Mouse (Mus musculus) CD4-positive, CD25-positive, alpha-beta regulatory T cell, adult 2 months (primary cell): Measurements from ENCODE around the gene Apon.
"Not testable (repeated sequence)": the region's sequence is repeated elsewhere in the genome, so short reads cannot be mapped to it uniquely, and the experiment has no call there.

Experiments
- DNase-seq: peaks from one replicate; pipeline ENCODE4 v3.0.0-alpha.2; 2012; ENCODE audit warnings: low read depth, low spot score

Gene Apon

DNA sequence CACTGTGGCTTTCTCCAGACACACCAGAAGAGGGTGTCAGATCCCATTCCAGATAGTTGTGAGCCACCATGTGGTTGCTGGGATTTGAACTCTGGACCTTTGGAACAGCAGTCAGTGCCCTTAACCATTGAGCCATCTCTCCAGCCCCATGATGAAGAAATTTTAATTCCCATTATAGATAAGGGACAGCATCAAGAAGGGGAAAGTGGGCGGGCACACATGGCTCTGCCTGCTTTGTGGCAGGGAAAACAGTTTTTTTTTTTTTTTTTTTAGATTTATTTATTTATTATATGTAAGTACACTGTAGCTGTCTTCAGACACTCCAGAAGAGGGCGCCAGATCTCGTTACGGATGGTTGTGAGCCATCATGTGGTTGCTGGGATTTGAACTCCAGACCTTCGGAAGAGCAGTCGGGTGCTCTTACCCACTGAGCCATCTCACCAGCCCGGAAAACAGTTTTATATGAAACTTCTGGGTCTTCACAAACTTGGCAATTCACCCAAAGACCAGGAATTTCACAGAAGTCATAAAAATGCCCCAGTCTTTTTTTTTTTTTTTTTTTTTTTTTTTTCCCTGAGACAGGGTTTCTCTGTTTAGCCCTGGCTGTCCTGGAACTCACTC, 19.0 kb downstream of the Apon start:
- peak; percentile 20 for DNase-seq

DNA sequence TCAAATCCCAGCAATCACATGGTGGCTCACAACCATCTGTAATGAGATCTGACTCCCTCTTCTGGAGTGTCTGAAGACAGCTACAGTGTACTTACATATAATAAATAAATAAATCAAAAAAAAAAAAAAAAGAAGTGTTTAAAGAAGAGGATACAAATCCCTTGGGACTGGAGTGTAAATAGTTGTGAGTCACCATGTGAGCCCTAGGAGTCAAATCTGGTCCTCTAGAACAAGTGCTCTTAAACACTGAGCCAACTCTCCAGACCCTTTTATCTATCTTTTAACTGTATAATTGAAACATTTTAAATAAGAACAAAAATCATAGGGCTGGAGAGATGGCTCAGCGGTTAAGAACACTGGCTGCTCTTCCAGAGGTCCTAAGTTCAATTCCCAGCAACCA, 21.5 kb downstream of the Apon start:
- not testable (repeated sequence) for DNase-seq

DNA sequence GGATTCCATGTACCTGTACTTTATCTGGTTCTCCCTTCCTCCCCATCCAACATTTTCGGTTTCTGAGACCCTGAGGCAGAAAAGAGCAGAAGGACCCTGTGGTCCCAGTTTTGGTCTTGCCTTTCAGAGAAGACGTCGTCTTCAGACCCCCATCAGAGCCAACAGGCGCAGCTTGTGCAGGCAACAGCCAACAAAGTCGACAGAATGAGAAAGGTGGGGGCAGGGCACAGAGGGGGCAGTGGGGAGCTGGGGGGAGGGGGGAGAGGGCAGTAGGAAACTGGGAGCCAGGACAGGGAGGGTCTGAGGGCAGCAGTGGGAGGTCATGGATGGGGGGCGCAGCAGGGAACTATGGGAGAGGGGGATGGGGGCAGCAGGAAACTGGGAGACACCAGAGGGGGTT, 24.3 kb downstream of the Apon start:
- DNase-seq, result no peak

DNA sequence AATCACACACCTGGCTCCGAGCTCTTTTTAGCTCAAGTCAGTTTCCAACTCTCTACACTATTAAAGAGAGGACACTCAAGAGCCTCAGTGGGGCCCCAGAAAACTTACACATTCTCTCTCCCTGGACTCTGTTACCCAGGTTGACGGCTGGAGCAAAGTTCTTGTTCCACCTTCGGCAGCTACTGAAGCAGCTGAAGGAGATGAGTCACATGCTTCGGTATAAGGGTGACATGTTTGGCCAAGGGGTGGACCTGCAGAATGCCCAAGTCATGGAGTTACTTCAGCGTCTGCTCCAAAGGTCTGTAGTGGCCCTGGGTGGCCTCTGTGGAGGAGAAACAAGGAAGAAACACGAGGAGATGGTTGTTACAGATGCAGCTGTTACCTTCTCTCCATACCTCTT, 27.0 kb downstream of the Apon start:
- DNase-seq, result no peak

DNA sequence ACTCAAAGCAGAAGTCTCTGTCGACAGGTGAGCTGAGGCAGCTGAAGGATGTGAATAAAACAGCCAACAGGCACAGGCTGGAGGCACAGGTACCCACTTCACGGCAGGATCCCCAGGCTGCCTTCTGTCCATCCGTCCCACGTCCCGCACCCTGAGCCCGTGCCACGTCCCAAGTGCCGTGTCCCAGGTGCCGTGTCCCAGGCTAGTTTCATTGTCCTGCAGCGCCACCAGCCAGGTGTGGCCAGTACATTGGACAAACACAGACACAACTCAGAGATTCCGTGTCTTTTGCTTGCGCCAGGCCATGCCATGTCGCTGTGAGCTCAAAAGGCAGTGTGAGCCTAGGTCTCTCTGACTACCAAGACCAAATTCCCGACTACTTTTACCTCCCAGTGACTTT, 27.8 kb downstream of the Apon start:
- DNase-seq, result no peak

DNA sequence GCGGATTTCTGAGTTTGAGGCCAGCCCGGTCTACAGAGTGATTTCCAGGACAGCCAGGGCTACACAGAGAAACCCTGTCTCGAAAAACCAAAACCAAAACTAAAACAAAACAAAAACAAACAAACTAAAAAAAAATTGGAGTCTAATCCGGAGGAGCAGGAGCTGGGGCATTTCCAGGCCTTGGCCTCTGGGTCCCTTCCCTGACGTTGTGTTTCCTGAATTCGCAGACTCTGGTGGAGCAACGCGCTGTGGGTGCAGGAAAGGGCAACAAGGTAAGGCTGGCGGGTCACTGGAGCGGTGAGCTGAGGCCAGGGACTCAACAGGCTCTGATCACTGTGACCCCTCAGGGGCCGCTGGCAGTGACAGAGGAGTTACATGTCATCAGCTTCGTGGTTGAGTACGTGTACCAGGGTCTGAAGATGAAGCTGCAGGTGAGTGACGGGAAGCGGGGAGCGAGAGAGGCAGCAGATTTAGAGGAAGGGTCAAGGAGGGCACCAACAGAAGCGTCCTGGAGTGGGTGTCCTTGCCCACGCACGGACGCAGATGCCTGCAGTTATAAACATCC, 29.1 kb downstream of the Apon start:
- no peak for DNase-seq

DNA sequence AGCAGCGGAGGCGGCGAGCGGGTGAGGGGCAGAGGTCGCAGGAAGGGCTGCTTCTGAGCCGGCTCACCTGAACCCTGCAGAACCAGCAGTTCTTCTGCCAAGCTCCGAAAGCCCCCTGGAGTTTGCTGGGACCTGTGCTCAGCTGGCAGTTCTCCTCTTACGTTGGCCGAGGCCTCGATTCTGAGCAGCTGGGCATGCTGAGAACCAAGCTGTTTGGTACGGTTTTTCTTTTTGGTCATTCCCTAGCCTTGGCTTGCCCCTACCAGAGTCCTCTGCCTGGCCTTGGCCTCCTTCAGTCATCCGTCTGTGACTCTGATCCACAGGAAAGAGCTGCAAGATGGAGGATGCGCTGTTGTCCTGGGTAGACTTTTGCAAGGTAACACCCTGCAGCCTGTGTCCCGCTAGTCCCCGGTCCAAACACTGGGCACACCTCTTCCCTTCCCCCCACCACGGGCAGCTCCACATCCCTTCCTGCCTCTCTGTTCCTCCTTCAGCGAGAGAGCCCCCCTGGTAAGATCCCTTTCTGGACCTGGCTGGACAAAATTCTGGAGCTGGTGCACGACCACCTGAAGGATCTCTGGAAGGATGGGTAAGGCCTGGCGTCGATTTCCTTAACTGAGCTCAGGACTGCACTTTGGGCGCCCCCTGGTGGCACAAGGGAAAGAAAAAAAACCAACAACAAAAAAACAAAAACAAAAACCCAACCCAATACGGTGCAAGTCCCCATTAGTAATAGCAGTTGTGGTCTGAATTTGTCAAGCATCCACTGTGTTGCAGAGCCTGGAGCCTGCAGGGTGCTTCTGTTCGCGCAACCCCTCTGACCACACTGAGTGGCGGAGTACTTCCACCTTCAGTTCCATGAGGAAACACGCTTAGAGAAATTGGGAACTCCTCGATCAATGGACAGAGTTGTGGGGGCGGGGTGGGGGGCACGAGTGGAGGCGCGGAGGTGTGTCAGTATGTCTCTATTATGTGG, 30.0 kb downstream of the Apon start:
- DNase-seq, result peak; percentile 84

DNA sequence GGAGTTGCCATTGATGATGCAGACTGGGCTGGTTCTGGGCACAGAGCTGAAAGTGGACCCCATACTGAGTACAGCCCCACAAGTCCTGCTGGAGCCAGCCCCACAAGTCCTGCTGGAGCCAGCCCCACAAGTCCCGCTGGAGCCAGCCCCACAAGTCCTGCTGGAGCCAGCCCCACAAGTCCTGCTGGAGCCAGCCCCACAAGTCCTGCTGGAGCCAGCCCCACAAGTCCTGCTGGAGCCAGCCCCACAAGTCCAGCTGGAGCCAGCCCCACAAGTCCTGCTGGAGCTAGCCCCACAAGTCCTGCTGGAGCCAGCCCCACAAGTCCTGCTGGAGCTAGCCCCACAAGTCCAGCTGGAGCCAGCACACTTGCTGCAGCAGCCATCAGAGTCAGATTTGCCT, 36.7 kb downstream of the Apon start:
- not testable (repeated sequence) for DNase-seq

DNA sequence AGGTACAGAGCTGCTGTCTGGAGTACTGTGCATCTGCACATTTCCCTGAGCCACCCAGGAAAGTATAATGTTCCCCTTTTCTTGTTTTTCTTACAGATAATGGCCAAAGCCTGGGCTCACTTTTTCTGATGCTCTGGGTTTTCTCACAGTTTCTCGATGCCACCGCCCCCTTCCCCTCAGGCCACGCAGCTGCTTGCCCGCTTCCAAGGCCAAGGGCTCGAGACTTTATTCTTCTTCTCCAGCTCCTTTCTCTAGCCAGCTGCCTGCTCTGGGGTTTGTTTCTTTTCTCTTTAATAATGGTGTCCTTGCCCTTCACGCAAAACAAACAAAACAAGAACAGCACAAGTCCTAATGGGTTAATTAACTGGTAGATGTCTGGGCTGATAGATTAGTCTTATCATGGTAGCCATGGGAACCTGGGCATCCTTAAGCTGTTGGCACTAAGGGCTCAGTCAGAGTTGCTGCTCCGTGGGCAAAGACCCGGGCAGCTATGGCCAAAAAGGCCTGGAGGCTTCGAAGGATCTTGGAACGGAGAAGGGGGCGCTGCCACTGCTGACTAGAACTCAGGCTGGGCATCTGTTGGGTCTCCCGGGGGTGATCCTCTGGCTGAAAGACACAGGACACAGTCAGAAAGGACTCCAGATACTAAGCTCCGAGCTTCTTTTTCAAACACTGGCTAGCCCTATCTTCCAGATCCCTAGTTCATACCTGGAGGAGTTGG, 42.6 kb downstream of the Apon start:
- no peak for DNase-seq

DNA sequence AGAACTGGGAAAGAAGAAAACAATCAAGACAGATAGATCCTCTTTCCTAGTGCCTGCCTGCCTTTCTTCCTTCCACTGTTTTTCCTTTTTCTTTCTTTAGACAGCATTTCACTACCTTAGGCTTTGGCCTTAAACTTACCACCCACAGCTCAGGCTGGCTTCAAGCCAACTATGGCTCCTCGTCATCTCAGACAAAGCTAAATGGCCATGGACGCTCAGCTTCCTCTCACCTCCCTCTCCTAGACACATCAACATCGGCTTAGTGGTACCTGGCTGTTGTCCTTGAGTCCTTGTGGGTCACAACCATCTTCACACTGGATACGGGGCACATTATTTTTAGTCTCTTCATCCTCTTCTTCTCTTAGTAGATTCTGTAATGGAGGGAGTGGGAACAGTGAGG, 43.3 kb downstream of the Apon start:
- no peak for DNase-seq

DNA sequence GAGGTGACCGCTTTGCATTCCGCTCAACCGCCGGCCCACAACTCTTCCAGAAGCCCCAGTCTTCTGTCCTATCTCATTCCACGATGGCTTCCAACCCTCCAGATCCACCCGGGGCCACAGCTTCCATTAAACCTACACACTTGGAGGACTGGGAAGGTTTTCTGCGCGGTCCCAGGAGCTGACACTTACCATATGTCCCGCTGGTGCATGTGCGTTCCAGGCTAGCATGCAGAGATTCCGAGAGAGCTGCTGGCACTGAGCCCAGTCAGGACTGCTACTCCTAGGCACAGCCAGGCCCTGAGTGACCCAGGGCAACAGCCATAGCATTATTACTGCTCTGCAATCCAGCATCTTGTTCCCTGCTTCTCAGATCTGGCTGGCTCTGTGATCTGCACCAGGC, 43.7 kb downstream of the Apon start:
- no peak for DNase-seq

DNA sequence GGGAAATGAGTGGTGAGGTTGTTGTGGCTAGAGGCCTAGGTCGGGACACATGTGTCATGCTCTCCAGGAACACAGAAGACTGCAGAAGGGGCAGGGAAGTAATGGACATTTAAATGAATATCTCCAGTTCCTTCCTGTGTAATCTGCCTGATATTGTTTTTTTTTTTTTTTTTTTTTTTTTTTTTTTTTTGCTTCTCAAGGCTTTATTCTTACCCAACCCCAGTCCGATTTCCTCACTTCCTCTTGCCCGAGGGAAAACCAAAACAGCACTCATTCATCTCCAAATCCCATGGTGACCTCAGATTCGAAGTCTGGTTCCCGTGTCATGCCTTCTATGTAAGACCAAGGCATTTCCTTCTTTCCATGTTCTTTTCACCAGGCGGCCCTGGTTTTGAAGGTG, 44.3 kb downstream of the Apon start:
- no peak for DNase-seq

DNA sequence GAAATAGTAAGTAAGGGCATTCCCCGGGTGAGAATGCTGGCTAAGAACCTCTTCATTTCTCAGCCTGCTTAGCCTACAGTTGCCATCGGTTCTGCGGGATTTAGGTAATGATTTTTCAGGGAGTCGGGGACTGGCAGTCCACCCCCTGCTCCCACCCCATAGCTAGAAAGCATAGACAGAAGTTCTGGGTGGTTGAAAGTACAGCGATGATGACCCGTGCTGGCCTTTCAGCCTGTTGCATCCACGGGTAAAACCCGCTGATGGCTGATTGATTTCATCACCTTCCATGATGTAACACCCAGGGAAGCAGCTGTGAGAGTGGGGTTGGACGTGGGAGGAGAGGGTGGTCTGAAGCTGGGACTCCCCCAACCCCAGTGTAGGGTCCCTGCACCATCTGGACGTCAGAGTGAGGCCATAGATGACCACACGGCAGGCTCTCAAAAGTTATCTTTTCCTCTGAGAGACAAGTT, 44.8 kb downstream of the Apon start, which contains the start of gene Il23a:
TSS of gene Il23a (minus strand) at position 51 of the 470 bp plus-strand sequence.
- no peak for DNase-seq

DNA sequence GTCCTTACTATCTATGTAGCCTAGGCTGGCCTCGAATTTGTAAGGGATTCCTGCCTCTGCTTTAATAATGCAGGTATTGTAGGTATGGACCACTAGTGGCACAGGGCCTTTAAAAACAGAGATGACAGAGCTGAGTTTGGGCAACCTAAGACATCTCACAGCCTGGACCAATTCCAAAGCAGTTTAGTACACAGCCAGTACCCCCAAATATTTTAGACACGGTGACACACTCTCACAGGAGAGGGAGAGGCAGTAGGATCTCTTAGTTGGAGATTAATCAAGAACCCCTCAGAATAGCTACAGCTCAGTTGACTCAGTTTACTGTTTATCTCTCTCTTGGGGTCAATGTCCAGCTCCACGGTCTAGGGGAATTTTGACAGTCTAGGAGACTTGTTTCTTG, 48.5 kb downstream of the Apon start:
- DNase-seq, result no peak

DNA sequence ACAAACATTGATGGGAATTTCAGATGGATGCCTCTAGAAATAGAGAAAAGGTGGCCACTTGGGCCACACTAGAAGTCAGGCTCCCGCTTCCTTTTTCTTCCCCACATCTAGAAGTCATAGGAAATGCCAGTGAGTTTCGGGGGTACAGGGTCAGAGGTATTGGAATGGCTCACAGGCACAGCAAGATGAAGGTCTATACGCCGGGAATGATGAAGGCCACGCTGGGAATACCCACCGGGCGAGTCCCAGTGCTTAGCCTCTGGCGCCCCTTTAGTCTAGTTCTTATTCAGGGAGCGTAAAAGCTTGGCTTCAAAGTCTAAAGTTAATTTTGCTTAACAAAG, 48.9 kb downstream of the Apon start:
- DNase-seq, result no peak

DNA sequence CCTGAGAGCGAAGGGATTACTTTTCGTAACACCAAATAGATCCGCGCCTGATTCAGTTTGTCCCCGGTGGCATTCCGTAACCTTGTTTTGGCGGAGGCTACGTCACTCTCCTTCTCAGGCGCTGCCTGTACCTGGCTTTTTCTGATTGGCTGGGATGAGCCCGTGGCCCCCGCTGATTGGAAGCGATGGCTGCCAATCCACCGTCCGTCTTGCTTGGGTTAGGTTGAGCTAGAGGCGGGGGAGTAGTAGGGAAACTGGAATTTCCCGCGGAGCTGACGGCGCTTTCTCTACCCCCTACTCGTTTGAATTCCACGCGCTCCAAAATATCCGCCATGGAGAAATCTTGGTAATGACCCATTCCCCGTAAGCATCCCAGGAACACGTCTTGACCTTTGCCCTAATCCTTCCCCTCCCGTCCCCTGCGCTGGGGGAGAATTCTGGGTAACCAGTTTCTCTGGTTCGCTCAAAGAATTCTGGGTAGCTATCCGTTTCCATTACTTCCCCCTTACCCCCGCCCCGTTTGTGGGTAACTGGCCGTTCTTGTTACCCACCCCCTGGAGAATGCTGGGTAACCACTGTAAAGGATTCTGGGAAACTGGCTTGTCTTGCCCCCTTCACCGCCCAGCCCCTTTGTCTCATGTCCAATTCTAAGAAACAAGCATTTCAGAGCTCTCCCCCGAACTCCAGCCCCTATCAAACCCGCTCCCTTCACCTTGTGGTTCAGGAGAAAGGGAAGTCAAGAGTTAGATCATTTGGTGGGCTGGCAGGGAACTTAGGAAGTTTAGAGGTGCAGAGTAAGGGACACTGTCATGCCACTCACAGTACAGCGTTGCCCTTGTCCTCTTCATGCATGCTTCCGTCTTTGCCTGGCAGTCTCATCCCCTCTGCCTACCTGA, 49.5 kb downstream of the Apon start, which contains the start of gene Pan2:
TSS of gene Pan2 (plus strand) at position 210 of the 896 bp plus-strand sequence.
- peak; percentile 99 for DNase-seq
